Mouse (Mus musculus) right cerebral cortex, postnatal 36 days (tissue): ENCODE measurements at regions not wholly inside any gene's neighbourhood (a gene's known extent, or its start where the extent isn't known, plus 50 kb on each side); places are given as distances from the start of the nearest gene placed in this dataset.

ENCODE experiments used
- DNase-seq, 2 experiments: peaks; one replicate each; pipeline ENCODE4 v3.0.0; 2022; ENCODE audit warnings: low spot score in 2 of 2, mixed read lengths in 1 of 2

GRCm38 (mm10) chr2:47750997-47751623, 1062.8 kb upstream of the Acvr2a start:
- DNase-seq = no peak

DNA sequence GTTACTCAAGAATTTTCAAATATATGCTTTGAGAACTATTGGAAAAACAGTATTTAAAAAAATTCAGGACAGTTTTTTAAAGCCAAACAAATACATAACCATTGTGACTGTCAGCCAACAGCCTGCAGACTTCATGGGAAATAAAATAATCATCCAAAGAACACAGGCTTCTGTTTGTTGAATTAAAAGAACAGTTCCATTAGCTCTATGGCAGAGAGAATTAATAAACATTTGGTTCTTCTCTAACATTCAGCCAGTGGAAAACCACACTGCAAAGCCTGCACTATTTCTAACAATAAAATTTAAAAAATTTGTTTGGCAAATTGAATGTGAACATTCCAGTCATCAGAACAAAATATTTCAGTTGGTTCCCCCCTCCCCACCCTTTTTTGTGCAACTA, 1058.2 kb upstream of the Acvr2a start:
- no peak for DNase-seq

DNA sequence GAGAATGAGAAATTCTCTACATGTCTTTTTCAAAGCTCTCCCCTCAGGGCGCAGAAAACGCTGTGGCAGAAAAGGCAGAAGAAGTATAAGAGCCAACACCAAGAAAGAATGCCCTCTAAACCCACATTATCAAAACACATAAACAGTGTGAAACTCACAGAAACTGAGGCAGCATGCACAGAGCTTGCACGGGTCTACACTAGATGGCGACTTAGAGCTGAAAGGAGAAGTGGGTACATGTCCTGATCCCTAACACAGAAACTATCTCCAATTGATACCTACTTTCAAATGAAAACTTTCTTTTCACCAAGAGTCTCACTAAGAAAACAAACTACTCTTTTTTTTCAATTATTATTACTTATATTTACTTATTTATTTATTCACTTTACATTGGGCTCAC, 1057.7 kb upstream of the Acvr2a start:
- no peak for DNase-seq

GRCm38 (mm10) chr2:47775766-47776165, 1038.1 kb upstream of the Acvr2a start:
- DNase-seq = no peak

DNA sequence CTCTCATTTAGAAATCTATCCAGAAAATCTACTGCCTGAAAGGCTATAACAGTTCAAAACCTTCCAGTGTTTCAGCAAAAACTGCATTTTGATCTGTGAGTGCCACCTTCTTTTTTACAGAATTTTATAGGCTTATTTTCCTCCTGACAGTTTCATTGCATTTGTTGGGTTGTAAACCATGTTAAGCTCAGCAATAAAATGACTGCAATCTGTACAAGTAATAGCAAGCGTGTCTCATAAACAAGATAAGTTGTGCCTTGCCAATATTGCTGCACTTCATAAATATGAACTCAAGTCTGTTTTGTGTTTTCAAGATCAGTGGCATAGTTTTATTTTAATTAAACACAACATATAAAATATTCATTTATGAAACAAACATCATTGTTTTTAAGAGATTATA, 1036.9 kb upstream of the Acvr2a start:
- DNase-seq = no peak

DNA sequence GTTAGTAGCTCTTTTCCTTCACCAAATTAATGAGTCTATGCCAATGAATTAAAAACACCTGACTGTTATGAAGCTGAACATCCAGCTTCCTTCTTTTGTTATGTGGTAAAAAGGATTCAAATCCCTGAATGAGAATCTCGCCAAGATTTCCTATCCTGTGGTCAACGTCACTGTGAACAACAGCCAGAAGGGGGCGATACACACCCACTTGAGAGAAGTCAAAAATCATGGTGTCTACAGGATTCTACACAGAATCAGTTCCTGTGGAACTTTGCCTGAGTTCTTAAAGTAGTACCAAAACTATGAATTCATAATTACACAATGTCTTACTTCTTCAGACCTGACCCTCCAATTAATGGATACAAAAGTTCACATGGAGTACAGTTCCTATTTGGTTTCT, 1028.1 kb upstream of the Acvr2a start:
- DNase-seq = peak; percentile 25 to 40

DNA sequence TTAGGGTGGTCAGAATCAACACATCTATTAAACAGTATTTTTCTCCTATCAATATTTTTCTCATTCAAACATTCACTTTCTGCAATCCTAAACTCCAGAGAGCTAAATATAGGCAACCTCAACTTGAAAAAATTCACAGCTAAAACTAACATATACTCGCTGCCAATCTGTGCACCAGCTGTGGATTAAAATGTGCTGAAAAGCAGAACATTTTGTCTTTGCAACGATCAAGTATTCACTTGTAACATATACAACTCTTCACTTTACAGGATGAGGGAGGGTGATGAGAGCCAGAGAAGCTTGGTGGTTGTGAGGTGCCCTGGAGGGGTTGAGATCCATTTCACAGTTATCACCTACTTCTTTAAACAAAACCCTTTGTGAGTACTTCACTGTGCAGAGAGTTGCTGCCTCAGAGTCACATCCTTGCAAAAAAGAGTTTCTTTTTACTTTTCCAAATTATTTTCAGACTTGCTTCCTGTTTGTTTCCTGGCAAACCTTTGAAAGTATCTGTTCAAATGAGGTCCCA, 991.1 kb upstream of the Acvr2a start:
- DNase-seq = peak; percentile 31 to 45

- no peak for DNase-seq
Measured at GRCm38 (mm10) chr2:47832493-47832892, 981.4 kb upstream of the Acvr2a start.

DNA sequence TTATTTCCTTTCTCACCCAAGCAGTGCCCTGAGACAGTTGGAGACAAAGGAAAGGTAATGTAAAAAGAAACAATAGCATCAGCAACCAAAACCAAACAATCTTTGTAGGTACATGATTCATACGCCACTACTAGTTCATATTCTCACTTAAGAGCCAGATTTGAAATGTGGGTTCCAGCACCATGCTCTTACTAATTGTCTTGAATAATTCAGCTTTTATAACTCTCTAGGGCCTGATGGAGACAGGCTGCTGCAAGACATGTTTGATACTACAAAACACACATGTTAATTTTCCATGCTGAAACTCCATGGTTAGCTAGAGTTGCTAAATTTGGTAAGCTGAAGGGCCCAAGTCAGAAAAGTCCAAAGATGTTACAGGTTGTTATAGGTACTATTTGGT, 980.4 kb upstream of the Acvr2a start:
- DNase-seq = no peak

DNA sequence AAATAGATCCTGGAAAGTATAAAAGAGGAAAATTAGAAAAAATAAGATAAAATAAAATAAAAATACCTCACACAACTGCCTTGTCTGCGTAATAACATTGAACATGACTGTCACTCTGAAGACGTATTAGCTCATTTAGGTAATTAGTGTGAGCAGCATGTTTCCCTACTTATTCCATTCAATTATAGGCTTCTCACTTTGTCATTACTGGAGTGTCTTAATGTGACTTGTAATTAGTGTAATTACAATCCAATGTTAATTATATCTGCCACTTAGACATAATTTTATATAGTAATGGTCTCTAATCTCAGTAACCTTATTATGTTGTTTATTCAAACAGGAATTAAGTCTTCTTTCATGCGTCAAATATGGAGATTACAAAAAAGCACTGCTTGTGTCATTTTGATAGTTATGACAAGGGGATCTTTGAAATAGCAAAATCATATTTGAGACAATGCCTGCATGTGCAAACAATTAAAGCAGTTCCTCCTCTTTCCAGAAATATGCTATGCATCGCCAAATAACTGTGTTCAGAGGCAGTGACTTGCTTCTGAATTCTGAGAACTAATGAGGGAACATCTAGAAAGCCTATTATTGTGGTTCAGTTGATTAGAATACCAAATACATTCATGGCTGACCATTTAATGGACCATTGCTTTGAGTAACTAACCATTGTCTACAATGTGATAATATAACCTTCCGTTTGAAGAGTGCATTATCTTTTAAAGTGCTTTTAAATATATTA, 979.7 kb upstream of the Acvr2a start:
- no peak for DNase-seq

GRCm38 (mm10) chr2:47857229-47857628, 956.7 kb upstream of the Acvr2a start:
- DNase-seq = no peak

- DNase-seq = no peak
Measured at GRCm38 (mm10) chr2:47862446-47862845, 951.5 kb upstream of the Acvr2a start.

DNA sequence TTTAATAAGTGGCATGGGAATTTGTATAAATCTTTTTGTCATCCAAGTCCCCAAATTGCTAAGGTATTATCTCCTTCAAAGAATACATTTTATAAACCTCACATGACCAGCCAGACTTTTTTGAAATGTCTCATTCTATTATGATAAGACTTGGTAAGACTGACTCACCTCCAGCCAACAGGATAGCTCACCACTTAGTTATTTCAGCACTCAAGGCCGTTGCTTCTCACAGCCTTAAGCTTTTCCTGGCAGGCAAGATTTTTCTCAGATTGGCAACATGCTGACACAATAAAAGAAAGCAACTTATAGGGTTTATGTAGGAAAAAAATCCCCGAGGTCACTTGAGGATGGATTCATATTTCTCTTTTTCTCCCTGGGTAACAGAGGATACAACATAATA, 935.9 kb upstream of the Acvr2a start:
- no peak for DNase-seq

GRCm38 (mm10) chr2:47879071-47879470, 934.8 kb upstream of the Acvr2a start:
- no peak for DNase-seq

GRCm38 (mm10) chr2:47879796-47880195, 934.1 kb upstream of the Acvr2a start:
- DNase-seq = no peak

GRCm38 (mm10) chr2:47888166-47888565, 925.7 kb upstream of the Acvr2a start:
- no peak for DNase-seq

DNA sequence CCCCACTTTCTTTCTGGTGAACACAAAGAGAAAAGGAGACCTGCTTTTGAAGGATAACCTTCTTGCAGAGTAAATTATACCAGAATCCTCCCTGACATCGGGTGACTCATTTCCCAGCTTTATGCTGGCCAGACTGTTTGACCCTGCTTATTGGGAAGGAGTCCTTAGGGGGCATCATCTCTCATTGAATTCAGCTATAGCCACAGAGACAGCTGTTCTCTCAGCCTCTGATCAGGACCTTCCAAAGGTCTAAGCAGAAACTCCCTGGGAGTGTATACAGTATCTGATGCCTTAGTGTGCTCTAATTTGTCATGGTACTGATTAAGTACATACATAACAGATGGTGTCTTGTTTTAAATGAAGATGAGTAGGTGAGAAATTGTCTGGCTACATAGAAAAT, 922.5 kb upstream of the Acvr2a start:
- DNase-seq = no peak

DNA sequence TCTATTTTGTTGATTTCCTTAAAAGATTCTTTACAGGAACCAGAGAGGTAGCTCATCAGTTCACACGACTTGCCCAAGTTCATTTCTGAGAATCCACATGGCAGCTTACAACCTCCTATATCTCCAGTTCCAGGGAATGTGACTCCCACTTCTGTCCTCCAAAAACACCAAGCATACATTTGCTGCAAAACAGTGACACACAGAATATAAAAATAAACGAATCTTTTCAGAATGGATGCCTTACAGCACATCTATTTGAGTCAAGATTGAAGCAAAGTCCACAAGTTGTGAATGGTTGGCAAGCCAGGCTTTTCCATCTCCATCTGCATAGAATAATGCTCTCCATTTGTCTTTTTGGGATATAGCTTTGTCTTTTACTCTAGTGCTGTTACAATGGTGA, 921.0 kb upstream of the Acvr2a start:
- peak in 1 of 2 experiments; percentile 0 for DNase-seq

- DNase-seq = no peak
Measured at GRCm38 (mm10) chr2:47894806-47895205, 919.1 kb upstream of the Acvr2a start.

DNA sequence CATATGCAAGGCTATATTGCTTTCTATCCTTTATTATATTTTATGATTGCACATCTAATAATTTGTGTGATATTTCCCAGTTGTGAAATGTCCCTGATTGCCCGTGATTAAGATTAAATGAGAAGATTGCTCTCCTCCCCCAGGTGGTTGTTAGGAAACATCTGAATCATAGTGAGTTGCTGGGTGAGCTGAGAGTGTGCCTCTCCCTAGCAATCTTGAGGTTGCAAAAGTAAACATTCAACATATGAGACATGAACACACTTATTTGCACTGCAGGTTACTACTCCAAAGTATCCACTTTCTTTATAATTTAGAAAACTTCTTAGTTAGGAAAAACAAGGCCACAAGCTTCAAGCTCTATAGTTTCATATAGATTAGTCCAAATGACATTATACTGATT, 899.6 kb upstream of the Acvr2a start:
- DNase-seq = no peak

DNA sequence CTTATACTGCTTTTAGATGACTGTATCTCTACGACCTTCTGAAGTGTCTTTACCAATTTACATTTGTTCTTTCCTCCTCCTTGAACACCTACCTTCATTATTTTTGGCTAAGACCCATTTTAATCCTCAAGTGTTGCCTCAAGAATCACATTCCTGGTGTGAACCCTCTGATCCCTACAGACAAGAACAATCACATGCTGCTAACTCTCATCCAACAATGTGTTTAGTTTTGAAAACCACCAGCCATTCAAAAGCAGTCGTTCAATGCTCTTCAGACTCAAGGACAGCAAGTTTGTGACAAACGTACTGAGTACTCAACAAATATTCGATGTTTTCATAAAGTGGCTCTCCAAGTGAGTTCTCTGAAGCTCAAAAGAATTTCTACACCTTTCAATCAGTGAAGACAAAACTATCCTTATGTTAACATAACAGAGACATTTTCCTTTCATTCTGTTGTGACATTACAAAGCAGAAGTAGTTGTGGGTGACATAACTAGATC, 898.9 kb upstream of the Acvr2a start:
- DNase-seq = no peak

- DNase-seq = no peak
Measured at GRCm38 (mm10) chr2:47922965-47923364, 890.9 kb upstream of the Acvr2a start.

- no peak for DNase-seq
Measured at GRCm38 (mm10) chr2:47926620-47927019, 887.3 kb upstream of the Acvr2a start.
